Mouse (Mus musculus) bone marrow, adult 2 months (tissue): ENCODE results near the gene 4933425L06Rik.

Source experiments
- CTCF ChIP-seq: fragments of 200-500 bp; IDR thresholded peaks from 2 replicates; pipeline ENCODE4 v1.5.1; 2011; ENCODE audit warnings: low read length, control low read depth; ENCODE audit not compliant: control insufficient read depth, insufficient read depth
- POLR2A ChIP-seq: fragments of 200-500 bp; IDR thresholded peaks from 2 replicates; pipeline ENCODE4 v1.6.1; 2011; ENCODE audit warnings: low read depth, mild to moderate bottlenecking, control low read depth, low read length, borderline replicate concordance; ENCODE audit not compliant: control insufficient read depth

DNA sequence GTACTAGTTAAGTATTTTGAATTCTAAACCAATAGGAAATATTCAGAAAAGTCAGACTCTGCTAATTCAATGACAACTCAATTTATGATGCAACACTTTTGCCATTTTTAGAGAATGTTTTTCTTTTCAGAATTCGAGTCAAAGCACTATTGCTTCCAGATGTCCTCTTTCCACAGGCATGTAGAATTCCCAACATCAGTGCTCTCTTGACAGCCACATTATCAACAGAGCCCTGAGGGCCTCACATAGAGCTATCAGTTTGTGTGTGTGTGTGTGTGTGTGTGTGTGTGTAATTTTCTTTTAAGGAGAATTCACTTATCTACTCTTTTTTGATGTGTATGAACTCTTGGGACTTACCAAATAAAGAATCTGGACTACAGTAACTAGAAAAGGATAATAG lies 64.9 kb downstream of the 4933425L06Rik start:
- TF ChIP-seq CTCF (no peak), POLR2A (no peak)
